Mouse (Mus musculus): ENCODE results near the gene Pex7.
"Not testable (repeated sequence)": the region's sequence is repeated elsewhere in the genome, so short reads cannot be mapped to it uniquely, and the experiment has no call there.

Gene Pex7

GRCm38 (mm10) chr10:19933511-19934383 lies 26.3 kb upstream of the Pex7 start:
- DNase-seq (ENCODE audit: low spot score) = peak; percentile 82

GRCm38 (mm10) chr10:19932986-19933385 lies 25.5 kb upstream of the Pex7 start:
- no peak for DNase-seq (ENCODE audit: low spot score)

GRCm38 (mm10) chr10:19928205-19928604 lies 20.7 kb upstream of the Pex7 start:
- DNase-seq (ENCODE audit: low spot score) = no peak

- DNase-seq (ENCODE audit: low spot score) = not testable (repeated sequence)
These were observed 19.0 kb upstream of the Pex7 start for GRCm38 (mm10) chr10:19926391-19926897.

- no peak for DNase-seq (ENCODE audit: low spot score)
These were observed 16.8 kb upstream of the Pex7 start for GRCm38 (mm10) chr10:19924256-19924655.

GRCm38 (mm10) chr10:19922410-19922809 lies 14.9 kb upstream of the Pex7 start:
- DNase-seq (ENCODE audit: low spot score) = no peak

- DNase-seq (ENCODE audit: low spot score) = no peak
These were observed 7.8 kb upstream of the Pex7 start for GRCm38 (mm10) chr10:19915301-19915700.

- no peak for DNase-seq (ENCODE audit: low spot score)
These were observed 6.3 kb upstream of the Pex7 start for GRCm38 (mm10) chr10:19913806-19914205.

- DNase-seq (ENCODE audit: low spot score) = no peak
These were observed 4.1 kb upstream of the Pex7 start for GRCm38 (mm10) chr10:19911583-19911982.

- DNase-seq (ENCODE audit: low spot score) = no peak
These were observed 3.0 kb upstream of the Pex7 start for GRCm38 (mm10) chr10:19910516-19910915.

- no peak for DNase-seq (ENCODE audit: low spot score)
These were observed 587 bp upstream of the Pex7 start for GRCm38 (mm10) chr10:19908076-19908475.

GRCm38 (mm10) chr10:19904077-19904820 lies 3.2 kb downstream of the Pex7 start:
- no peak for DNase-seq (ENCODE audit: low spot score)

GRCm38 (mm10) chr10:19901992-19902391 lies 5.5 kb downstream of the Pex7 start:
- no peak for DNase-seq (ENCODE audit: low spot score)

- DNase-seq (ENCODE audit: low spot score) = no peak
These were observed 7.3 kb downstream of the Pex7 start for GRCm38 (mm10) chr10:19900191-19900590.

GRCm38 (mm10) chr10:19893976-19894375 lies 13.5 kb downstream of the Pex7 start:
- peak; percentile 44 for DNase-seq (ENCODE audit: low spot score)

GRCm38 (mm10) chr10:19893146-19893545 lies 14.3 kb downstream of the Pex7 start:
- no peak for DNase-seq (ENCODE audit: low spot score)

GRCm38 (mm10) chr10:19891686-19892085 lies 15.8 kb downstream of the Pex7 start:
- DNase-seq (ENCODE audit: low spot score) = no peak

GRCm38 (mm10) chr10:19889908-19890307 lies 17.6 kb downstream of the Pex7 start:
- DNase-seq (ENCODE audit: low spot score) = no peak

- DNase-seq (ENCODE audit: low spot score) = no peak
These were observed 21.2 kb downstream of the Pex7 start for GRCm38 (mm10) chr10:19886249-19886648.

- no peak for DNase-seq (ENCODE audit: low spot score)
These were observed 23.1 kb downstream of the Pex7 start for GRCm38 (mm10) chr10:19884409-19884808.

- DNase-seq (ENCODE audit: low spot score) = no peak
These were observed 27.1 kb downstream of the Pex7 start for GRCm38 (mm10) chr10:19880437-19880836.

GRCm38 (mm10) chr10:19879161-19879560 lies 28.3 kb downstream of the Pex7 start:
- DNase-seq (ENCODE audit: low spot score) = no peak

GRCm38 (mm10) chr10:19877679-19878078 lies 29.8 kb downstream of the Pex7 start:
- DNase-seq (ENCODE audit: low spot score) = no peak
